Mouse (Mus musculus) kidney, postnatal 0 days (tissue): ENCODE measurements around the gene Adamts20. TPM values are rescaled to one million over a fixed set of nuclear protein-coding genes. Genes with fewer than 3 reads are reported as not detected.
"Not testable (repeated sequence)": the region's sequence is repeated elsewhere in the genome, so short reads cannot be mapped to it uniquely, and the experiment has no call there.

ENCODE experiments used
- ATAC-seq: fragments of 200-750 bp; cut with Nextera tagmentation; replicated peaks from 2 replicates; pipeline ENCODE4 v1.8.0; 2017; ENCODE audit warnings: low read depth, moderate number of reproducible peaks, moderate TSS enrichment, moderate library complexity; ENCODE audit not compliant: low FRiP score
- DNase-seq: peaks from one replicate; pipeline ENCODE4 v3.0.0-alpha.2; 2016; ENCODE audit warnings: low spot score
- H3K27ac ChIP-seq: fragments of 300-500 bp; sonication (generic); 2 replicates; pipeline ENCODE4 v1.5.1; 2014; ENCODE audit warnings: mild to moderate bottlenecking
- H3K27me3 ChIP-seq: fragments of 300-500 bp; sonication (generic); 2 replicates; pipeline ENCODE4 v1.6.1; 2014; ENCODE audit warnings: low read length, mixed read lengths; ENCODE audit not compliant: insufficient read depth
- H3K36me3 ChIP-seq: fragments of 300-500 bp; sonication (generic); 2 replicates; pipeline ENCODE4 v1.6.1; 2014; ENCODE audit warnings: low read length, mixed read lengths; ENCODE audit not compliant: insufficient read depth
- H3K4me1 ChIP-seq: fragments of 300-500 bp; sonication (generic); replicated peaks from 2 replicates; pipeline ENCODE4 v1.6.1; 2014; ENCODE audit warnings: antibody characterized with exemption, low read length, mixed read lengths; ENCODE audit not compliant: insufficient read depth
- H3K4me2 ChIP-seq: fragments of 300-500 bp; sonication (generic); 2 replicates; pipeline ENCODE4 v1.6.1; 2014; ENCODE audit warnings: mild to moderate bottlenecking, low read length, moderate library complexity, mixed read lengths
- H3K4me3 ChIP-seq: fragments of 300-500 bp; sonication (generic); replicated peaks from 2 replicates; pipeline ENCODE4 v1.5.1; 2014; ENCODE audit warnings: low read depth, low read length
- H3K9ac ChIP-seq: fragments of 300-500 bp; sonication (generic); 2 replicates; pipeline ENCODE4 v1.6.1; 2014; ENCODE audit warnings: low read depth, low read length
- H3K9me3 ChIP-seq: fragments of 300-500 bp; sonication (generic); replicated peaks from 2 replicates; pipeline ENCODE4 v1.6.1; 2016; ENCODE audit warnings: low read length, inconsistent platforms, mixed read lengths
- CTCF ChIP-seq: IDR thresholded peaks from 2 replicates; pipeline ENCODE4 v1.5.1; 2016; ENCODE audit warnings: antibody characterized with exemption, low read depth, mild to moderate bottlenecking, moderate library complexity
- WGBS: fragments of 180-500 bp; shearing (Covaris S2); extraction: QIAGEN DNeasy Blood & Tissue Kit; methylation state at CpG from one replicate; pipeline ENCODE4 v1.1.7; 2014; 5-methylcytosine and 5-hydroxymethylcytosine counted together
- polyA plus RNA-seq: library from polyadenylated mRNA; unstranded; fragments of >200 nt; fragmentation: Nextera tagmentation; extraction: Ambion mirVana; gene quantifications from 2 replicates; pipeline ENCODE4 v1.2.1, GENCODE M21; 2015

Gene Adamts20
- polyA plus RNA-seq = 1.3 and 1.5 TPM in 2 replicates

DNA sequence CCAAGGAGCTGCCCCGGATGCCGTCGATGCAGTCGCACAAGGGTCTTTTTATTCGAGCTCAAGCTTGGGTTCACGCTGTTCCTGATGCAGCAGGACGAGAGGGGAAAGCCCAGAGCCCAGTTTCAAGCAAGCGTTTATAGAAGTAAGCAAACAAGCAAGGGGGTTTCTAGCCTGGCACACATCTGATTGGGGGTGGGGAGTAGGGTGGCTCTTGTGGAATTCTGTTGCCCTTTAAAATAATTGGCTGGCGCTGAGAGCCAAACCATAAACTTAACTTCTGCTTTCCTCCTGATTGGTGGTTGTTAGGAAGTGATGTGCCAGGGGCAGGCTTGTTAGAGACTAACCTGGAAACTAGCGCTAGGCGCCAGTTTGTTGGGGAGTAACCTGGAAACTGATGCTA is at the start of gene Adamts20:
Gene Adamts20, minus strand, starts transcription at position 101 of the 400 bp plus-strand sequence.
- DNase-seq = no peak
- no peak within 1 kb of the TSS for H3K4me3 ChIP-seq
- no peak for TF ChIP-seq CTCF
- H3K9ac ChIP-seq = no peak within 1 kb of the TSS
- no peaks in the 10 kb centered on the region for H3K27me3 ChIP-seq
- no peaks in the 10 kb centered on the region for H3K4me1 ChIP-seq
- H3K4me2 ChIP-seq = no peak within 1 kb of the TSS
- no peak within 1 kb of the TSS for H3K27ac ChIP-seq
- H3K9me3 ChIP-seq = no peaks in the 10 kb centered on the region
- WGBS = 87% methylated on average over 11 of the region's 11 CpGs
- ATAC-seq = no peak
- H3K36me3 ChIP-seq = no peaks in the 10 kb centered on the region

GRCm38 (mm10) chr15:94503451-94504215 is 38.4 kb upstream of the Adamts20 start:
- no peaks in the 10 kb centered on the region for H3K9me3 ChIP-seq
- no peaks in the 10 kb centered on the region for H3K36me3 ChIP-seq
- no peak for TF ChIP-seq CTCF
- H3K4me2 ChIP-seq = no peak overlapping the region
- no peak overlapping the region for H3K27ac ChIP-seq
- no peak overlapping the region for H3K4me3 ChIP-seq
- 77% methylated on average over 12 of the region's 12 CpGs for WGBS
- no peak overlapping the region for H3K9ac ChIP-seq
- DNase-seq = no peak
- no peaks in the 10 kb centered on the region for H3K27me3 ChIP-seq
- no peak for ATAC-seq
- no peaks in the 10 kb centered on the region for H3K4me1 ChIP-seq

DNA sequence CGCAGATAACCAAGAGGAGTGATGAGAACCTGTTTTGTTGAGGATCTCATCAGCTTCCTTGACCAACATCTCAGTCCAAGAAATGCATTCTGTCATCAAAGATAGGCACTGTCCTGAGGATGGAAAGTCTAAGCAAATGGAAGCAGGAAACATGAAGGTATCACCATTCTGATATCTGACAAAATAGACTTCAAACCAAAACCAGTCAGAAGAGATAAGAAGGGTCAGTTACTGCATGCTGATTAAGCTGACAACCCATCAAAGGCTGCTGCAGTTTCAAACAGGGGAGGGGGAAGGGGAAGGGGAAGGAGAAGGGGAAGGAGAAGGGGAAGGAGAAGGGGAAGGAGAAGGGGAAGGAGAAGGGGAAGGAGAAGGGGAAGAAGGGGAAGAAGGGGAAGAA is 34.0 kb upstream of the Adamts20 start:
- H3K9me3 ChIP-seq = no peaks in the 10 kb centered on the region
- TF ChIP-seq CTCF = no peak
- ATAC-seq (no peak), DNase-seq (no peak)
- H3K9ac ChIP-seq = no peak overlapping the region
- H3K4me2 ChIP-seq = no peak overlapping the region
- H3K36me3 ChIP-seq = no peaks in the 10 kb centered on the region
- no peaks in the 10 kb centered on the region for H3K27me3 ChIP-seq
- no peaks in the 10 kb centered on the region for H3K4me1 ChIP-seq
- no peak overlapping the region for H3K27ac ChIP-seq
- WGBS = 86% methylated on average over 1 of the region's 1 CpGs
- no peak overlapping the region for H3K4me3 ChIP-seq

GRCm38 (mm10) chr15:94495936-94496335 is 30.7 kb upstream of the Adamts20 start:
- Histone ChIP-seq H3K36me3 (no peaks in the 10 kb centered on the region), H3K4me1 (no peaks in the 10 kb centered on the region), H3K27ac (no peak overlapping the region), H3K9ac (no peak overlapping the region), H3K4me2 (no peak overlapping the region), H3K27me3 (no peaks in the 10 kb centered on the region), H3K4me3 (no peak overlapping the region), H3K9me3 (no peaks in the 10 kb centered on the region)
- no peak for DNase-seq
- no peak; the same call in 1 of the 2 replicates for TF ChIP-seq CTCF
- WGBS = 76% methylated on average over 10 of the region's 10 CpGs
- no peak for ATAC-seq

DNA sequence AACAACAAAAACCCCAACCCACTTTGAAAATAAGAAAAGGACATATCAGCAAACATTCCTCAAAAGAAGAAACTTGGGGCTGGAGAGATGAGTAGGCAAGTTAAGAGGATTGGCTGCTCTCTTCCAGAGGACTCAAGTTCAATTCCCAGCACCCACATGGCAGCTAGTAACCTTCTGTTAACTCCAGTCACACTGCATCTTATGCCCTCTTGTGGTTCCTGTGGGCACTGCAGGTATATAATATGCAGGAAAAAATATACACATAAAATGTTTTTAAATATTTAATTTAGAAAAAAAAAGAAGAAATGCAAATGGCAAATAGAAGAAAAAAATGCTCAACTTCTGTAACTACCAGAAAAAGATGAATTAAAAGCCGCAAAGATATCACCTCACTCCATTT is 29.2 kb upstream of the Adamts20 start:
- Histone ChIP-seq H3K4me2 (no peak overlapping the region), H3K4me3 (no peak overlapping the region), H3K27ac (no peak overlapping the region), H3K36me3 (no peaks in the 10 kb centered on the region), H3K9me3 (no peaks in the 10 kb centered on the region), H3K4me1 (no peaks in the 10 kb centered on the region), H3K9ac (no peak overlapping the region), H3K27me3 (no peaks in the 10 kb centered on the region)
- no peak for ATAC-seq
- WGBS = 95% methylated on average over 1 of the region's 1 CpGs
- DNase-seq = no peak
- TF ChIP-seq CTCF = no peak; the same call in 1 of the 2 replicates

GRCm38 (mm10) chr15:94489433-94489832 is 24.2 kb upstream of the Adamts20 start:
- no peak for TF ChIP-seq CTCF
- no peak for DNase-seq
- no peak overlapping the region for H3K4me3 ChIP-seq
- ATAC-seq = no peak
- H3K9me3 ChIP-seq = no peaks in the 10 kb centered on the region
- 88% methylated on average over 2 of the region's 2 CpGs for WGBS
- no peaks in the 10 kb centered on the region for H3K27me3 ChIP-seq
- no peak overlapping the region for H3K27ac ChIP-seq
- no peaks in the 10 kb centered on the region for H3K36me3 ChIP-seq
- H3K4me1 ChIP-seq = no peaks in the 10 kb centered on the region
- no peak overlapping the region for H3K4me2 ChIP-seq
- no peak overlapping the region for H3K9ac ChIP-seq

DNA sequence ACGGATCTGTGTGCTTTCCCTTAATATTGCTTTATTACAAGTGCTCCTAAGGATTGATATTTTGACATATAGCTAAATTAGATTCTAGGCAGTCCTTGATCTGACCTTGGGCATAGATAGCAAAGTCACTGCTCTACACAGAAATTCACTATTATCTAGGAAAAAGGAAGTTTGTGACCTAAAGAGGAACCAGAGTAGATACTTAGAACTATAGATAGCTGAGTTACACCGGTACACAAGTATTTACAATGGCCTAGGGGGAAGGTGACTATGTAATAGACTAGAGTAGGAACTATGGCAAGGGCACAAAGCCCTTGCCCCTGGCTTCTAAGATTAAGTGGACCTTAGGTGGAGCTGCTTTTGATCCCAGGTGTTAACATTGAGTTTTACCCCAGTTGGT is 22.8 kb upstream of the Adamts20 start:
- not testable (repeated sequence) for DNase-seq, H3K9me3 ChIP-seq, ATAC-seq, H3K36me3 ChIP-seq, H3K4me3 ChIP-seq, H3K27ac ChIP-seq, H3K9ac ChIP-seq, H3K4me1 ChIP-seq, H3K4me2 ChIP-seq, H3K27me3 ChIP-seq
- 85% methylated on average over 2 of the region's 2 CpGs for WGBS
